Mouse (Mus musculus) heart, embryonic 14.5 days (tissue): ENCODE results near the gene Ntm. TPM values are rescaled to one million over a fixed set of nuclear protein-coding genes. Genes with fewer than 3 reads are reported as not detected.

Experiments used
- ATAC-seq: fragments of 200-750 bp; cut with Nextera tagmentation; 2 replicates; pipeline ENCODE4 v1.8.0; 2017; ENCODE audit warnings: low read depth, moderate TSS enrichment; ENCODE audit not compliant: insufficient number of reproducible peaks, insufficient read depth, low FRiP score
- H3K27ac ChIP-seq, 2 experiments: fragments of 200-500 bp in 1 of 2; fragments of 300-500 bp in 1 of 2; sonication (generic) in 1 of 2; replicated peaks in 1 of 2; 2 replicates each; pipeline ENCODE4 v1.5.1; 2012 to 2014; ENCODE audit warnings: low read depth in 2 of 2, low read length in 2 of 2, control low read depth in 1 of 2, mild to moderate bottlenecking in 1 of 2, mixed read lengths in 1 of 2; ENCODE audit not compliant: control insufficient read depth in 1 of 2, insufficient read depth in 1 of 2
- H3K27me3 ChIP-seq: fragments of 300-500 bp; sonication (generic); 2 replicates; pipeline ENCODE4 v1.6.1; 2014; ENCODE audit warnings: mild to moderate bottlenecking, low read length, control low read depth; ENCODE audit not compliant: control insufficient read depth, insufficient read depth
- H3K36me3 ChIP-seq: fragments of 300-500 bp; sonication (generic); 2 replicates; pipeline ENCODE4 v1.6.1; 2014; ENCODE audit warnings: mild to moderate bottlenecking, control low read depth, low read length, mixed read lengths; ENCODE audit not compliant: control insufficient read depth, insufficient read depth
- H3K4me1 ChIP-seq, 2 experiments: fragments of 200-500 bp in 1 of 2; fragments of 300-500 bp in 1 of 2; sonication (generic) in 1 of 2; 2 replicates each; pipeline ENCODE4 v1.6.1; 2012 to 2014; ENCODE audit warnings: low read length in 2 of 2, control low read depth in 1 of 2, mixed read lengths in 1 of 2; ENCODE audit not compliant: control insufficient read depth in 2 of 2, insufficient read depth in 2 of 2
- H3K4me2 ChIP-seq: fragments of 300-500 bp; sonication (generic); 2 replicates; pipeline ENCODE4 v1.6.1; 2014; ENCODE audit warnings: mild to moderate bottlenecking, low read length
- H3K4me3 ChIP-seq, 2 experiments: fragments of 200-500 bp in 1 of 2; fragments of 300-500 bp in 1 of 2; sonication (generic) in 1 of 2; 2 replicates each; pipeline ENCODE4 v1.5.1; 2012 to 2014; ENCODE audit warnings: low read length in 2 of 2, mild to moderate bottlenecking in 2 of 2, control low read depth in 1 of 2, low read depth in 1 of 2, moderate library complexity in 1 of 2; ENCODE audit not compliant: control insufficient read depth in 1 of 2, insufficient read depth in 1 of 2
- H3K9ac ChIP-seq: fragments of 300-500 bp; sonication (generic); 2 replicates; pipeline ENCODE4 v1.6.1; 2014; ENCODE audit warnings: mild to moderate bottlenecking, low read length
- H3K9me3 ChIP-seq: fragments of 300-500 bp; sonication (generic); 2 replicates; pipeline ENCODE4 v1.6.1; 2016; ENCODE audit warnings: low read length, control low read depth; ENCODE audit not compliant: control insufficient read depth
- WGBS: fragments of 180-500 bp; shearing (Covaris S2); extraction: QIAGEN DNeasy Blood & Tissue Kit; methylation state at CpG from one replicate; pipeline ENCODE4 v1.1.7; 2014; 5-methylcytosine and 5-hydroxymethylcytosine counted together
- polyA plus RNA-seq: library from polyadenylated mRNA; unstranded; fragments of >200 nt; fragmentation: Nextera tagmentation; extraction: Ambion mirVana; gene quantifications from 2 replicates; pipeline ENCODE4 v1.2.1, GENCODE M21; 2014

Gene Ntm
- polyA plus RNA-seq, 1 experiment from 2014 or later, result 44.4 TPM

- no peaks in the 10 kb centered on the region for H3K9me3 ChIP-seq
- H3K36me3 ChIP-seq, result no peaks in the 10 kb centered on the region
- peaks cover 0 to 14% of the 10 kb centered on the region in 2 experiments; a peak in 2 of 4 replicates for H3K4me1 ChIP-seq
- 86% methylated on average over 3 of the region's 3 CpGs for WGBS
- no peak for ATAC-seq
- H3K4me2 ChIP-seq, result no peak overlapping the region
- H3K9ac ChIP-seq, result no peak overlapping the region
- H3K27ac ChIP-seq, result no peak overlapping the region
- no peaks in the 10 kb centered on the region for H3K27me3 ChIP-seq
- H3K4me3 ChIP-seq, result no peak overlapping the region
These were observed 664.6 kb downstream of the Ntm start for GRCm38 (mm10) chr9:29298340-29298739.

- no peak overlapping the region for H3K4me2 ChIP-seq
- H3K27me3 ChIP-seq, result no peaks in the 10 kb centered on the region
- no peaks in the 10 kb centered on the region for H3K36me3 ChIP-seq
- H3K27ac ChIP-seq, result no peak overlapping the region
- no peak overlapping the region for H3K9ac ChIP-seq
- no peak for ATAC-seq
- 51% methylated on average over 3 of the region's 3 CpGs for WGBS
- H3K9me3 ChIP-seq, result no peaks in the 10 kb centered on the region
- H3K4me3 ChIP-seq, result no peak overlapping the region
- peaks cover 0 to 14% of the 10 kb centered on the region in 2 experiments; a peak in 2 of 4 replicates for H3K4me1 ChIP-seq
These were observed 666.2 kb downstream of the Ntm start for GRCm38 (mm10) chr9:29296752-29297151.

- Histone ChIP-seq H3K9me3 (no peaks in the 10 kb centered on the region), H3K36me3 (no peaks in the 10 kb centered on the region), H3K27ac (peak overlapping the region; percentile 46 to 62), H3K9ac (no peak overlapping the region), H3K4me1 (peaks cover 7 to 9% of the 10 kb centered on the region in 2 experiments), H3K4me3 (no peak overlapping the region), H3K4me2 (peak overlapping the region; percentile 3), H3K27me3 (no peaks in the 10 kb centered on the region)
- WGBS, result 33% methylated on average over 7 of the region's 7 CpGs
- peak; percentile 49 for ATAC-seq
These were observed 674.8 kb downstream of the Ntm start for GRCm38 (mm10) chr9:29288003-29288704.

- Histone ChIP-seq H3K36me3 (no peaks in the 10 kb centered on the region), H3K4me2 (no peak overlapping the region), H3K4me3 (no peak overlapping the region), H3K4me1 (peaks cover 7 to 9% of the 10 kb centered on the region in 2 experiments), H3K27me3 (no peaks in the 10 kb centered on the region), H3K9ac (no peak overlapping the region), H3K9me3 (no peaks in the 10 kb centered on the region), H3K27ac (no peak overlapping the region)
- no peak for ATAC-seq
These were observed 677.8 kb downstream of the Ntm start for GRCm38 (mm10) chr9:29285144-29285543.

- Histone ChIP-seq H3K27me3 (no peaks in the 10 kb centered on the region), H3K36me3 (no peaks in the 10 kb centered on the region), H3K27ac (no peak overlapping the region), H3K4me1 (peaks cover 5 to 15% of the 10 kb centered on the region in 2 experiments; a peak in 3 of 4 replicates), H3K4me3 (no peak overlapping the region), H3K9ac (no peak overlapping the region), H3K4me2 (no peak overlapping the region), H3K9me3 (no peaks in the 10 kb centered on the region)
- no peak for ATAC-seq
- 86% methylated on average over 3 of the region's 3 CpGs for WGBS
These were observed 690.1 kb downstream of the Ntm start for GRCm38 (mm10) chr9:29272861-29273260.

GRCm38 (mm10) chr9:29269988-29270387, 693.0 kb downstream of the Ntm start:
- ATAC-seq, result no peak
- H3K4me3 ChIP-seq, result no peak overlapping the region

GRCm38 (mm10) chr9:29269277-29269646, 693.7 kb downstream of the Ntm start:
- 96% methylated on average over 2 of the region's 2 CpGs for WGBS
- Histone ChIP-seq H3K36me3 (no peaks in the 10 kb centered on the region), H3K27me3 (no peaks in the 10 kb centered on the region), H3K4me3 (no peak overlapping the region), H3K27ac (peak overlapping the region in 1 of 2 experiments; percentile 48; a peak in 2 of 4 replicates), H3K4me2 (no peak overlapping the region), H3K4me1 (peaks cover 11 to 35% of the 10 kb centered on the region in 2 experiments), H3K9ac (no peak overlapping the region), H3K9me3 (no peaks in the 10 kb centered on the region)
- ATAC-seq, result no peak

More at GRCm38 (mm10) chr9:29269988-29270387, 693.0 kb downstream of the Ntm start:
- Histone ChIP-seq H3K27ac (no peak overlapping the region), H3K9me3 (no peaks in the 10 kb centered on the region), H3K9ac (no peak overlapping the region), H3K4me1 (peaks cover 11 to 30% of the 10 kb centered on the region in 2 experiments), H3K4me2 (no peak overlapping the region), H3K27me3 (no peaks in the 10 kb centered on the region), H3K36me3 (no peaks in the 10 kb centered on the region)
- WGBS, result 57% methylated on average over 6 of the region's 6 CpGs
